Mouse (Mus musculus) liver, embryonic 11.5 days (tissue): ENCODE measurements around the gene Wfikkn1. TPM values are rescaled to one million over a fixed set of nuclear protein-coding genes. Genes with fewer than 3 reads are reported as not detected.

ENCODE experiments used
- ATAC-seq: fragments of 200-750 bp; cut with Nextera tagmentation; replicated peaks from 2 replicates; pipeline ENCODE4 v1.8.0; 2017; ENCODE audit warnings: moderate number of reproducible peaks, mild to moderate bottlenecking, moderate TSS enrichment, moderate library complexity; ENCODE audit not compliant: low FRiP score
- DNase-seq: peaks from one replicate; pipeline ENCODE4 v3.0.0-alpha.2; 2017; ENCODE audit warnings: low spot score
- H3K27ac ChIP-seq: fragments of 300-500 bp; sonication (generic); 2 replicates; pipeline ENCODE4 v1.5.1; 2014; ENCODE audit warnings: mild to moderate bottlenecking, low read depth, low read length, control low read depth
- H3K27me3 ChIP-seq: fragments of 300-500 bp; sonication (generic); replicated peaks from 2 replicates; pipeline ENCODE4 v1.6.1; 2014; ENCODE audit warnings: low read length, mixed read lengths; ENCODE audit not compliant: control insufficient read depth, insufficient read depth
- H3K36me3 ChIP-seq: fragments of 300-500 bp; sonication (generic); 2 replicates; pipeline ENCODE4 v1.6.1; 2014; ENCODE audit warnings: mild to moderate bottlenecking, low read length, moderate library complexity, mixed read lengths; ENCODE audit not compliant: control insufficient read depth, insufficient read depth
- H3K4me1 ChIP-seq: fragments of 300-500 bp; sonication (generic); replicated peaks from 2 replicates; pipeline ENCODE4 v1.6.1; 2014; ENCODE audit warnings: low read length, mixed read lengths; ENCODE audit not compliant: control insufficient read depth, insufficient read depth
- H3K4me2 ChIP-seq: fragments of 300-500 bp; sonication (generic); 2 replicates; pipeline ENCODE4 v1.6.1; 2014; ENCODE audit warnings: mild to moderate bottlenecking, control low read depth, moderate library complexity
- H3K4me3 ChIP-seq: fragments of 300-500 bp; sonication (generic); 2 replicates; pipeline ENCODE4 v1.5.1; 2014; ENCODE audit warnings: low read depth, low read length, control low read depth
- H3K9ac ChIP-seq: fragments of 300-500 bp; sonication (generic); 2 replicates; pipeline ENCODE4 v1.6.1; 2014; ENCODE audit warnings: low read depth, low read length, control low read depth
- H3K9me3 ChIP-seq: fragments of 300-500 bp; sonication (generic); 2 replicates; pipeline ENCODE4 v1.6.1; 2016; ENCODE audit warnings: low read length, inconsistent platforms, mixed read lengths; ENCODE audit not compliant: control insufficient read depth
- WGBS: fragments of 180-500 bp; shearing (Covaris S2); extraction: QIAGEN DNeasy Blood & Tissue Kit; methylation state at CpG from one replicate; pipeline ENCODE4 v1.1.7; 2014; 5-methylcytosine and 5-hydroxymethylcytosine counted together
- polyA plus RNA-seq: library from polyadenylated mRNA; unstranded; fragments of >200 nt; fragmentation: Nextera tagmentation; extraction: Ambion mirVana; gene quantifications from 2 replicates; pipeline ENCODE4 v1.2.1, GENCODE M21; 2014

Wfikkn1 gene
- polyA plus RNA-seq, 1 experiment from 2014 or later: 2.1 TPM

GRCm38 (mm10) chr17:25839455-25840235 is 41.0 kb downstream of the Wfikkn1 start:
- DNase-seq (no peak), ATAC-seq (no peak)
- Histone ChIP-seq H3K9me3 (no peaks in the 10 kb centered on the region), H3K4me2 (no peak overlapping the region), H3K36me3 (peaks cover 40% of the 10 kb centered on the region), H3K4me3 (no peak overlapping the region), H3K9ac (no peak overlapping the region), H3K27me3 (no peaks in the 10 kb centered on the region), H3K27ac (no peak overlapping the region; the same call in 1 of the 2 replicates), H3K4me1 (peaks cover 38% of the 10 kb centered on the region)
- 84% methylated on average over 14 of the region's 14 CpGs for WGBS

GRCm38 (mm10) chr17:25838904-25839303 is 41.8 kb downstream of the Wfikkn1 start:
- Histone ChIP-seq H3K4me3 (no peak overlapping the region), H3K9ac (no peak overlapping the region), H3K4me1 (peaks cover 44% of the 10 kb centered on the region), H3K27ac (no peak overlapping the region), H3K9me3 (no peaks in the 10 kb centered on the region), H3K36me3 (peaks cover 40% of the 10 kb centered on the region), H3K27me3 (no peaks in the 10 kb centered on the region), H3K4me2 (no peak overlapping the region)
- 83% methylated on average over 4 of the region's 4 CpGs for WGBS
- DNase-seq (no peak), ATAC-seq (no peak)

GRCm38 (mm10) chr17:25837533-25837932 is 43.1 kb downstream of the Wfikkn1 start:
- ATAC-seq (no peak), DNase-seq (no peak)
- Histone ChIP-seq H3K4me2 (peak overlapping the region; percentile 77), H3K4me1 (peaks cover 38% of the 10 kb centered on the region), H3K27ac (no peak overlapping the region), H3K9ac (peak overlapping the region; percentile 11; the same call in 1 of the 2 replicates), H3K27me3 (no peaks in the 10 kb centered on the region), H3K36me3 (peaks cover 40% of the 10 kb centered on the region), H3K9me3 (no peaks in the 10 kb centered on the region), H3K4me3 (no peak overlapping the region; the same call in 1 of the 2 replicates)
- WGBS: 59% methylated on average over 3 of the region's 3 CpGs

GRCm38 (mm10) chr17:25837076-25837410 is 43.6 kb downstream of the Wfikkn1 start, which contains the start of gene Rhbdl1:
TSS of gene Rhbdl1 (minus strand) at chr17:25837295.
- Histone ChIP-seq H3K27me3 (no peaks in the 10 kb centered on the region), H3K4me3 (peak within 1 kb of the TSS; percentile 40), H3K9ac (peak within 1 kb of the TSS; percentile 58), H3K4me1 (peaks cover 39% of the 10 kb centered on the region), H3K4me2 (peak within 1 kb of the TSS; percentile 77), H3K36me3 (peaks cover 37% of the 10 kb centered on the region), H3K27ac (peak within 1 kb of the TSS; percentile 8; the same call in 1 of the 2 replicates), H3K9me3 (no peaks in the 10 kb centered on the region)
- peak; percentile 71 for DNase-seq
- no peak for ATAC-seq
- WGBS: 7% methylated on average over 29 of the region's 29 CpGs

- DNase-seq: no peak
- no peaks in the 10 kb centered on the region for H3K9me3 ChIP-seq
- no peak for ATAC-seq
- peaks cover 44% of the 10 kb centered on the region for H3K4me1 ChIP-seq
- H3K27ac ChIP-seq: peak overlapping the region; percentile 8; the same call in 1 of the 2 replicates
- 24% methylated on average over 23 of the region's 23 CpGs for WGBS
- H3K9ac ChIP-seq: peak overlapping the region; percentile 58
- H3K27me3 ChIP-seq: no peaks in the 10 kb centered on the region
- peak overlapping the region; percentile 77 for H3K4me2 ChIP-seq
- peaks cover 36% of the 10 kb centered on the region for H3K36me3 ChIP-seq
- H3K4me3 ChIP-seq: peak overlapping the region; percentile 40
Measured at GRCm38 (mm10) chr17:25836397-25837075, 44.1 kb downstream of the Wfikkn1 start.

- Histone ChIP-seq H3K4me1 (peaks cover 51% of the 10 kb centered on the region), H3K27me3 (no peaks in the 10 kb centered on the region), H3K9me3 (no peaks in the 10 kb centered on the region), H3K36me3 (peaks cover 36% of the 10 kb centered on the region), H3K4me3 (no peak overlapping the region; the same call in 1 of the 2 replicates), H3K9ac (no peak overlapping the region), H3K4me2 (no peak overlapping the region; the same call in none of the 2 replicates), H3K27ac (no peak overlapping the region)
- DNase-seq: no peak
- 93% methylated on average over 16 of the region's 16 CpGs for WGBS
- no peak for ATAC-seq
Measured at GRCm38 (mm10) chr17:25835816-25836215, 44.8 kb downstream of the Wfikkn1 start.

GRCm38 (mm10) chr17:25835301-25835700 is 45.4 kb downstream of the Wfikkn1 start:
- H3K4me2 ChIP-seq: peak overlapping the region; percentile 99; the same call in 1 of the 2 replicates
- no peaks in the 10 kb centered on the region for H3K27me3 ChIP-seq
- H3K36me3 ChIP-seq: peaks cover 36% of the 10 kb centered on the region
- no peak overlapping the region for H3K27ac ChIP-seq
- no peaks in the 10 kb centered on the region for H3K9me3 ChIP-seq
- no peak overlapping the region for H3K9ac ChIP-seq
- DNase-seq (no peak), ATAC-seq (no peak)
- H3K4me1 ChIP-seq: peaks cover 54% of the 10 kb centered on the region
- WGBS: 92% methylated on average over 7 of the region's 7 CpGs
- H3K4me3 ChIP-seq: no peak overlapping the region

GRCm38 (mm10) chr17:25834595-25835222 is 45.9 kb downstream of the Wfikkn1 start:
- no peak overlapping the region for H3K27ac ChIP-seq
- peaks cover 60% of the 10 kb centered on the region for H3K4me1 ChIP-seq
- peak overlapping the region; percentile 88 for H3K9ac ChIP-seq
- no peaks in the 10 kb centered on the region for H3K9me3 ChIP-seq
- ATAC-seq: no peak
- H3K36me3 ChIP-seq: peaks cover 38% of the 10 kb centered on the region
- no peak for DNase-seq
- H3K27me3 ChIP-seq: no peaks in the 10 kb centered on the region
- peak overlapping the region; percentile 85 for H3K4me3 ChIP-seq
- H3K4me2 ChIP-seq: peak overlapping the region; percentile 99
- WGBS: 91% methylated on average over 12 of the region's 12 CpGs
